Mouse (Mus musculus): ENCODE data around the gene Ccdc58.
A peak's percentile ranks its signal among the peaks of the same experiment; 100 is the strongest.
"Not testable (repeated sequence)": the region's sequence is repeated elsewhere in the genome, so short reads cannot be mapped to it uniquely, and the experiment has no call there.

Ccdc58 gene

GRCm38 (mm10) chr16:36079916-36080315, 8.4 kb downstream of the Ccdc58 start:
- DNase-seq, result no peak

GRCm38 (mm10) chr16:36087846-36088245, 16.4 kb downstream of the Ccdc58 start:
- DNase-seq, result peak; percentile 49

GRCm38 (mm10) chr16:36089065-36089464, 17.6 kb downstream of the Ccdc58 start:
- peak; percentile 32 for DNase-seq

GRCm38 (mm10) chr16:36089850-36090616, 18.5 kb downstream of the Ccdc58 start:
- peak; percentile 51 for DNase-seq

- no peak for DNase-seq
Measured at GRCm38 (mm10) chr16:36090785-36091509, 19.5 kb downstream of the Ccdc58 start.

- DNase-seq, result no peak
Measured at GRCm38 (mm10) chr16:36094079-36094478, 22.6 kb downstream of the Ccdc58 start.

- DNase-seq, result not testable (repeated sequence)
Measured at GRCm38 (mm10) chr16:36097813-36098499, 26.5 kb downstream of the Ccdc58 start.

- DNase-seq, result no peak
Measured at GRCm38 (mm10) chr16:36101526-36101925, 30.0 kb downstream of the Ccdc58 start.

GRCm38 (mm10) chr16:36102211-36102610, 30.7 kb downstream of the Ccdc58 start:
- DNase-seq, result no peak

GRCm38 (mm10) chr16:36111486-36111885, 40.0 kb downstream of the Ccdc58 start:
- DNase-seq, result not testable (repeated sequence)

GRCm38 (mm10) chr16:36115751-36116150, 44.3 kb downstream of the Ccdc58 start:
- not testable (repeated sequence) for DNase-seq

- peak; percentile 49 for DNase-seq
Measured at GRCm38 (mm10) chr16:36128092-36128491, 56.6 kb downstream of the Ccdc58 start.

GRCm38 (mm10) chr16:36131141-36131540, 59.7 kb downstream of the Ccdc58 start, which contains the start of gene Csta1:
Csta1 (minus strand) TSS chr16:36131241.
- no peak for DNase-seq

- DNase-seq, result no peak
Measured at GRCm38 (mm10) chr16:36138201-36138600, 66.7 kb downstream of the Ccdc58 start.

Measured in kidney, adult 11 months (tissue).